In genomic region chr3:129214146-129214665, GRCm38 (mm10) we compare ENCODE assay signal across 8 mouse cellular contexts. TPM values are rescaled to one million over a fixed set of nuclear protein-coding genes. Genes with fewer than 3 reads are reported as not detected.
DNase-seq lines count a peak whose midpoint lies in the region; ATAC-seq and TF ChIP-seq lines count a peak whose summit lies in the region.

No protein-coding gene starts in this region.

- H3K36me3 ChIP-seq in forebrain, embryonic 12.5 days (replicated peaks) = no peaks in the 10 kb centered on the region
- no peaks in the 10 kb centered on the region for H3K36me3 ChIP-seq in limb, embryonic 12.5 days

- peaks cover 91% of the 10 kb centered on the region for H3K27me3 ChIP-seq in forebrain, embryonic 12.5 days
- H3K27me3 ChIP-seq in limb, embryonic 12.5 days = peaks cover 91% of the 10 kb centered on the region

- peak overlapping the region; percentile 90 for H3K4me2 ChIP-seq in forebrain, embryonic 12.5 days
- H3K4me2 ChIP-seq in limb, embryonic 12.5 days = peak overlapping the region; percentile 88

- peak; percentile 47 for DNase-seq in embryo, embryonic 10 days (ENCODE audit: low spot score)
- no peak for DNase-seq in embryo, embryonic 9.5 days (ENCODE audit: extremely low spot score)
- peak; percentile 21 for DNase-seq in CD4-positive, CD25-positive, alpha-beta regulatory T cell, adult 2 months (ENCODE audit: low read depth, low spot score)
- no peak for DNase-seq in retina, postnatal 1 day
- DNase-seq in testis, postnatal 10 days (ENCODE audit: low spot score) = no peak

- H3K4me3 ChIP-seq in forebrain, embryonic 12.5 days (replicated peaks) = peak overlapping the region; percentile 53
- peak overlapping the region; percentile 52 for H3K4me3 ChIP-seq in limb, embryonic 12.5 days (replicated peaks)
- H3K4me3 ChIP-seq in olfactory bulb, adult 2 months (ENCODE audit: insufficient read depth, low read depth, low read length) = peak overlapping the region; percentile 22

- TF ChIP-seq POLR2A in olfactory bulb, adult 2 months (IDR thresholded peaks at IDR 0.05; ENCODE audit: insufficient read depth, low read depth, low read length) = no peak

- TF ChIP-seq CTCF in olfactory bulb, adult 2 months (IDR thresholded peaks at IDR 0.05; ENCODE audit: insufficient read depth, low read depth, low read length) = no peak

- peak overlapping the region; percentile 47 for H3K9ac ChIP-seq in forebrain, embryonic 12.5 days
- H3K9ac ChIP-seq in limb, embryonic 12.5 days (replicated peaks) = peak overlapping the region; percentile 51

- peaks cover 33% of the 10 kb centered on the region for H3K4me1 ChIP-seq in forebrain, embryonic 12.5 days
- H3K4me1 ChIP-seq in limb, embryonic 12.5 days (replicated peaks) = peaks cover 18% of the 10 kb centered on the region
- H3K4me1 ChIP-seq in olfactory bulb, adult 2 months (ENCODE audit: control insufficient read depth, insufficient read depth, low read length) = peaks cover 12% of the 10 kb centered on the region

- ATAC-seq in forebrain, embryonic 12.5 days (ENCODE audit: low FRiP score) = peak; percentile 10
- ATAC-seq in limb, embryonic 12.5 days (ENCODE audit: insufficient number of reproducible peaks, insufficient read depth, low FRiP score, low TSS enrichment, low read depth) = no peak; the same call in 1 of the 2 replicates

- WGBS in forebrain, embryonic 12.5 days = under 1% methylated on average over 34 of the region's 34 CpGs
- under 1% methylated on average over 34 of the region's 34 CpGs for WGBS in limb, embryonic 12.5 days
- WGBS in olfactory bulb, adult 2 months = 2% methylated on average over 34 of the region's 34 CpGs

- no peak overlapping the region for H3K27ac ChIP-seq in forebrain, embryonic 12.5 days
- H3K27ac ChIP-seq in limb, embryonic 12.5 days = peak overlapping the region; percentile 53; the same call in 1 of the 2 replicates
- H3K27ac ChIP-seq in olfactory bulb, adult 2 months (ENCODE audit: insufficient read depth, low read depth, low read length) = no peak overlapping the region

- H3K9me3 ChIP-seq in forebrain, embryonic 12.5 days = no peaks in the 10 kb centered on the region
- no peaks in the 10 kb centered on the region for H3K9me3 ChIP-seq in limb, embryonic 12.5 days

RNA-seq across cellular contexts. Expression of gene Pitx2, which starts 14.5 kb away (rescaled TPM):
- 15.9 and 28.3 TPM in 2 replicates for polyA plus RNA-seq in forebrain, embryonic 12.5 days (2016; fragmentation: Nextera tagmentation; extraction: Ambion mirVana)
- 34.8 and 35.6 TPM in 2 replicates for polyA plus RNA-seq in limb, embryonic 12.5 days (2016; fragmentation: Nextera tagmentation; extraction: Ambion mirVana)
- not detected in 2 replicates for polyA plus RNA-seq in olfactory bulb, adult 2 months (2012; ENCODE audit: insufficient read depth, insufficient read length, low replicate concordance, missing spikeins)

Comparison
In these comparisons a context has a peak if more than half of its experiments do, and no peak if none do; other contexts are left out.
1. DNase-seq: peak in embryo, embryonic 10 days (single experiment) and CD4-positive, CD25-positive, alpha-beta regulatory T cell, adult 2 months (single experiment); none in embryo, embryonic 9.5 days (single experiment), retina, postnatal 1 day (single experiment) and testis, postnatal 10 days (single experiment).
2. RNA of gene Pitx2, which starts 14.5 kb away (polyA plus RNA-seq): 34.8 to 35.6 TPM in limb, embryonic 12.5 days and 15.9 to 28.3 TPM in forebrain, embryonic 12.5 days; not detected in olfactory bulb, adult 2 months; every median in the first group is over 10 times any median in the second.
3. Peak in every context shown above with its lines, with median percentiles within 50 percentile points of each other: H3K4me3 ChIP-seq.